Mouse (Mus musculus): Measurements from ENCODE around the gene Cntln.

- TF ChIP-seq CTCF (IDR thresholded peaks at IDR 0.05; ENCODE audit: extremely low read depth, insufficient read depth, low read length) (no peak), POLR2A (IDR thresholded peaks at IDR 0.05; ENCODE audit: extremely low read depth, insufficient read depth, low read length) (no peak)
These were observed 122.7 kb downstream of the Cntln start for GRCm38 (mm10) chr4:85006789-85007188.

Measured in cortical plate, adult 2 months (tissue).